Mouse (Mus musculus) frontal cortex, postnatal 10 days (tissue): Measurements from ENCODE around the gene Ino80b.

Source experiments
- DNase-seq, 2 experiments: peaks; one replicate each; pipeline ENCODE4 v3.0.0; 2022; ENCODE audit warnings: low spot score in 2 of 2, mixed read lengths in 1 of 2

Gene Ino80b

GRCm38 (mm10) chr6:83118369-83118768 lies 6.9 kb downstream of the Ino80b start:
- DNase-seq: no peak

- no peak for DNase-seq
Measured at GRCm38 (mm10) chr6:83117616-83118015, 7.6 kb downstream of the Ino80b start.

- DNase-seq: no peak
Measured at GRCm38 (mm10) chr6:83117165-83117438, 8.1 kb downstream of the Ino80b start.

- DNase-seq: no peak
Measured at GRCm38 (mm10) chr6:83116373-83117164, 8.7 kb downstream of the Ino80b start.

GRCm38 (mm10) chr6:83115682-83116372 lies 9.4 kb downstream of the Ino80b start:
- no peak for DNase-seq

- peak; percentile 82 to 92 for DNase-seq
Measured at GRCm38 (mm10) chr6:83115011-83115671, 10.1 kb downstream of the Ino80b start, which contains the start of gene Mogs. Gene Mogs, plus strand, starts transcription at chr6:83115496.

GRCm38 (mm10) chr6:83111510-83112136 lies 13.6 kb downstream of the Ino80b start:
- no peak for DNase-seq

GRCm38 (mm10) chr6:83108762-83109668 lies 16.2 kb downstream of the Ino80b start, which contains the start of gene Mrpl53:
Gene Mrpl53, plus strand, starts transcription at chr6:83109040.
- DNase-seq: peak; percentile 72 to 78

GRCm38 (mm10) chr6:83107566-83108400 lies 17.4 kb downstream of the Ino80b start:
- peak; percentile 55 to 63 for DNase-seq

- DNase-seq: peak in 1 of 2 experiments; percentile 54
Measured at GRCm38 (mm10) chr6:83104158-83104557, 21.1 kb downstream of the Ino80b start.

- DNase-seq: peak in 1 of 2 experiments; percentile 42
Measured at GRCm38 (mm10) chr6:83103130-83103650, 22.0 kb downstream of the Ino80b start.

- peak; percentile 42 to 65 for DNase-seq
Measured at GRCm38 (mm10) chr6:83101688-83102556, 23.3 kb downstream of the Ino80b start.

- DNase-seq: peak; percentile 83 to 87
Measured at GRCm38 (mm10) chr6:83101316-83101687, 23.9 kb downstream of the Ino80b start, which contains the start of the genes Ccdc142 and Gm42688. Gene Ccdc142, plus strand, starts transcription at chr6:83101601. Gene Gm42688, plus strand, starts transcription at chr6:83101617.

- no peak for DNase-seq
Measured at GRCm38 (mm10) chr6:83098411-83098810, 26.8 kb downstream of the Ino80b start.

- DNase-seq: no peak
Measured at GRCm38 (mm10) chr6:83095968-83096367, 29.3 kb downstream of the Ino80b start.

- no peak for DNase-seq
Measured at GRCm38 (mm10) chr6:83092416-83093127, 32.7 kb downstream of the Ino80b start.

- DNase-seq: no peak
Measured at GRCm38 (mm10) chr6:83087926-83088260, 37.3 kb downstream of the Ino80b start.
